Mouse (Mus musculus): ENCODE results near the gene Caskin1.

GRCm38 (mm10) chr17:24520450-24520849, 32.0 kb downstream of the Caskin1 start:
- no peak for TF ChIP-seq CTCF (IDR thresholded peaks at IDR 0.05; ENCODE audit: low read depth, low read length)
- no peak for TF ChIP-seq GATA1 (IDR thresholded peaks at IDR 0.05; ENCODE audit: borderline replicate concordance, low read length)
- no peak for TF ChIP-seq POLR2AphosphoS5 (IDR thresholded peaks at IDR 0.05; ENCODE audit: insufficient replicate concordance, low read depth, low read length)
